Mouse (Mus musculus) ES-Bruce4 (cell line): Measurements from ENCODE around the gene Arhgap10.

Source experiments
- CTCF ChIP-seq: IDR thresholded peaks from one replicate; pipeline ENCODE4 v1.8.1; 2011; ENCODE audit warnings: low read depth, low read length
- EP300 ChIP-seq: IDR thresholded peaks from 2 replicates; pipeline ENCODE4 v1.6.1; 2011; ENCODE audit warnings: low read depth, low read length; ENCODE audit not compliant: insufficient read depth
- POLR2A ChIP-seq: IDR thresholded peaks from one replicate; pipeline ENCODE4 v1.8.1; 2011; ENCODE audit warnings: low read length; ENCODE audit not compliant: insufficient read depth

DNA sequence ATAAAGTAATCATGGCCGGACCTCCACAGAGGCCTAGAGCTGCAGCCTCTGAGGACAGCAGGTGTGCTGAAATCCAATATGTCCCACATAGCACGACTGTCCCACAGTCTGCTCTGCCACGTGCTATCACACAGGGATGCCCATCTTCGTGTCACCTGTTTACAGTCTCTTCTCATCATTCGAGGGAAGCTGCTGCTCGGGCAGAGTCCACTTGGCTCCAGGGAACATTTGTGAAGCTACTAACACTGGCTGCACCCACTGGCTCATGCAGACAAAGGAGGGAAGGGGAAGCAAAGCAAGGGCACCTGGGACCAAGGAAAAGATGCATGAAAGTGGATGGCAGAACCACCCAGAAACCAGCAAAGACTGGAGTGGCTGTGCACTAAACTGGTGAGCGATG lies 148.1 kb downstream of the Arhgap10 start:
- TF ChIP-seq CTCF, result no peak
- no peak for TF ChIP-seq POLR2A
- no peak for TF ChIP-seq EP300
